Mouse (Mus musculus): ENCODE results near the gene Slc26a11.

Slc26a11 gene

GRCm38 (mm10) chr11:119402501-119403160 is 47.3 kb downstream of the Slc26a11 start:
- DNase-seq (ENCODE audit: low spot score), result no peak

GRCm38 (mm10) chr11:119404627-119405026 is 49.3 kb downstream of the Slc26a11 start:
- no peak for DNase-seq (ENCODE audit: low spot score)

- DNase-seq (ENCODE audit: low spot score), result no peak
Observed at GRCm38 (mm10) chr11:119407381-119407780, 52.0 kb downstream of the Slc26a11 start.

GRCm38 (mm10) chr11:119407977-119408376 is 52.6 kb downstream of the Slc26a11 start:
- DNase-seq (ENCODE audit: low spot score), result no peak

- DNase-seq (ENCODE audit: low spot score), result no peak
Observed at GRCm38 (mm10) chr11:119419327-119420118, 64.2 kb downstream of the Slc26a11 start.

GRCm38 (mm10) chr11:119420426-119420825 is 65.1 kb downstream of the Slc26a11 start:
- DNase-seq (ENCODE audit: low spot score), result no peak

GRCm38 (mm10) chr11:119427431-119427830 is 72.1 kb downstream of the Slc26a11 start:
- DNase-seq (ENCODE audit: low spot score), result no peak

- DNase-seq (ENCODE audit: low spot score), result no peak
Observed at GRCm38 (mm10) chr11:119427986-119428385, 72.6 kb downstream of the Slc26a11 start.

- no peak for DNase-seq (ENCODE audit: low spot score)
Observed at GRCm38 (mm10) chr11:119428649-119429136, 73.3 kb downstream of the Slc26a11 start.
